Mouse (Mus musculus) hindbrain, embryonic 11.5 days (tissue): ENCODE measurements at regions not wholly inside any gene's neighbourhood (a gene's known extent, or its start where the extent isn't known, plus 50 kb on each side); places are given as distances from the start of the nearest gene placed in this dataset.

Experiments
- ATAC-seq: fragments of 200-750 bp; cut with Nextera tagmentation; 2 replicates; pipeline ENCODE4 v1.8.0; 2017; ENCODE audit warnings: mild to moderate bottlenecking, moderate TSS enrichment, moderate library complexity; ENCODE audit not compliant: low FRiP score
- DNase-seq: peaks from one replicate; pipeline ENCODE4 v3.0.0-alpha.2; 2015; ENCODE audit warnings: low spot score
- H3K27ac ChIP-seq: fragments of 300-500 bp; sonication (generic); 2 replicates; pipeline ENCODE4 v1.5.1; 2014; ENCODE audit warnings: mild to moderate bottlenecking, low read depth, low read length
- H3K27me3 ChIP-seq: fragments of 300-500 bp; sonication (generic); 2 replicates; pipeline ENCODE4 v1.6.1; 2014; ENCODE audit warnings: mild to moderate bottlenecking, low read length, moderate library complexity, mixed read lengths; ENCODE audit not compliant: control insufficient read depth, insufficient read depth
- H3K36me3 ChIP-seq: fragments of 300-500 bp; sonication (generic); 2 replicates; pipeline ENCODE4 v1.6.1; 2014; ENCODE audit warnings: mild to moderate bottlenecking, low read length, moderate library complexity, mixed read lengths; ENCODE audit not compliant: control insufficient read depth, insufficient read depth
- H3K4me1 ChIP-seq: fragments of 300-500 bp; sonication (generic); replicated peaks from 2 replicates; pipeline ENCODE4 v1.6.1; 2014; ENCODE audit warnings: low read length, mixed read lengths; ENCODE audit not compliant: control insufficient read depth, insufficient read depth
- H3K4me2 ChIP-seq: fragments of 300-500 bp; sonication (generic); replicated peaks from 2 replicates; pipeline ENCODE4 v1.6.1; 2014; ENCODE audit warnings: mild to moderate bottlenecking, low read depth, low read length
- H3K4me3 ChIP-seq: fragments of 300-500 bp; sonication (generic); 2 replicates; pipeline ENCODE4 v1.5.1; 2014; ENCODE audit warnings: low read depth, low read length
- H3K9ac ChIP-seq: fragments of 300-500 bp; sonication (generic); 2 replicates; pipeline ENCODE4 v1.6.1; 2014; ENCODE audit warnings: low read depth, low read length
- H3K9me3 ChIP-seq: fragments of 300-500 bp; sonication (generic); 2 replicates; pipeline ENCODE4 v1.6.1; 2016; ENCODE audit warnings: low read length; ENCODE audit not compliant: control insufficient read depth
- WGBS: fragments of 180-500 bp; shearing (Covaris S2); extraction: QIAGEN DNeasy Blood & Tissue Kit; methylation state at CpG from one replicate; pipeline ENCODE4 v1.1.7; 2014; 5-methylcytosine and 5-hydroxymethylcytosine counted together

DNA sequence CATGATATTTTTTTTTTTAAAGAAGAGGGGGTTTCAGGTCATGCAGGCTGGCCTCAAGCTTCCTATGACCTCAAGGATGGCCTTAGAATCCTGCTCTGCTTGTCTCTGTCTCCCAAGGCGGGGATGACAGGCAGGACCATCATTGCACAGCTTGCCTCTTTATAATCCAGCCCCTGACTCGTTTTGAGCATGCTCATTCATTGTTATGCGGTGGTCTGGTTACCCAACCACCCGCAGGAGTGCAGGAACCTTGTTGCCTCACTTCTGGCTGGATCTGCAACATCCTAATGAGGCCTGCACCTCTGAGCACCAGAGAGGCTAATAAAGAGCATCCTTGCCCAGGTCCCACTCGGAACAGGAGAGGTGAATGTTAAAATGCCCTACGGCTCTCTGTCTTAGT, 63.4 kb downstream of the Irf2bpl start:
- DNase-seq (no peak), ATAC-seq (no peak)
- Histone ChIP-seq H3K9ac (no peak overlapping the region), H3K4me3 (no peak overlapping the region), H3K27me3 (no peaks in the 10 kb centered on the region), H3K36me3 (no peaks in the 10 kb centered on the region), H3K4me2 (no peak overlapping the region), H3K9me3 (no peaks in the 10 kb centered on the region), H3K4me1 (peaks cover 29% of the 10 kb centered on the region), H3K27ac (no peak overlapping the region)
- WGBS, result 50% methylated on average over 6 of the region's 6 CpGs

GRCm38 (mm10) chr12:86819568-86819967, 65.0 kb downstream of the Irf2bpl start:
- no peaks in the 10 kb centered on the region for H3K9me3 ChIP-seq
- H3K4me1 ChIP-seq, result peaks cover 34% of the 10 kb centered on the region
- H3K27ac ChIP-seq, result no peak overlapping the region
- H3K4me2 ChIP-seq, result no peak overlapping the region
- no peaks in the 10 kb centered on the region for H3K27me3 ChIP-seq
- DNase-seq (no peak), ATAC-seq (no peak)
- H3K4me3 ChIP-seq, result no peak overlapping the region
- no peaks in the 10 kb centered on the region for H3K36me3 ChIP-seq
- H3K9ac ChIP-seq, result no peak overlapping the region
- 92% methylated on average over 6 of the region's 6 CpGs for WGBS

GRCm38 (mm10) chr12:86819163-86819562, 65.4 kb downstream of the Irf2bpl start:
- DNase-seq, result no peak
- Histone ChIP-seq H3K27ac (no peak overlapping the region), H3K9me3 (no peaks in the 10 kb centered on the region), H3K4me2 (no peak overlapping the region), H3K4me1 (peaks cover 34% of the 10 kb centered on the region), H3K9ac (no peak overlapping the region), H3K4me3 (no peak overlapping the region), H3K27me3 (no peaks in the 10 kb centered on the region), H3K36me3 (no peaks in the 10 kb centered on the region)
- ATAC-seq, result no peak
- 90% methylated on average over 5 of the region's 5 CpGs for WGBS

DNA sequence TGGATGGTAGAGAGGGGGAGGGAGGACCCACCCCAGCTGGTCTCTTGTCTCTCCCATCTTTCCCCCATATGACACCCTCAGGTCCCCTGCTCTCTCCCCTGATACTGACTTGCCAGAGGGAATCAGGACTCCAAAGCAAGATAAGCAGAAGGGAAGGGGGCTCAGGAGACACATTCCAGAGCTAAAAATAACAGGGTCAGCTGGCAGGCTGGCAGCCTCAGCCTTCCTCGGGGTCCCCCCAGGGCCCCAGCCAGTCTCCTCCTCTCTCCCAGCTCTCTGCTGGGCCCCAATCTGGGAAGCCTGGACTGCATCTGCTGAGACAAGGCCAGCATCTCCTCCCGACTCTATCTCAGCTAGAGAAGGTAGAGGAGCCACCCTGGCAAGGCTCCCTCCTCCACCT, 66.4 kb downstream of the Irf2bpl start:
- no peak overlapping the region for H3K9ac ChIP-seq
- no peak overlapping the region for H3K4me2 ChIP-seq
- H3K4me3 ChIP-seq, result no peak overlapping the region
- H3K9me3 ChIP-seq, result no peaks in the 10 kb centered on the region
- no peak overlapping the region for H3K27ac ChIP-seq
- H3K36me3 ChIP-seq, result no peaks in the 10 kb centered on the region
- WGBS, result 45% methylated on average over 2 of the region's 2 CpGs
- no peaks in the 10 kb centered on the region for H3K27me3 ChIP-seq
- DNase-seq (no peak), ATAC-seq (no peak)
- peaks cover 31% of the 10 kb centered on the region for H3K4me1 ChIP-seq

DNA sequence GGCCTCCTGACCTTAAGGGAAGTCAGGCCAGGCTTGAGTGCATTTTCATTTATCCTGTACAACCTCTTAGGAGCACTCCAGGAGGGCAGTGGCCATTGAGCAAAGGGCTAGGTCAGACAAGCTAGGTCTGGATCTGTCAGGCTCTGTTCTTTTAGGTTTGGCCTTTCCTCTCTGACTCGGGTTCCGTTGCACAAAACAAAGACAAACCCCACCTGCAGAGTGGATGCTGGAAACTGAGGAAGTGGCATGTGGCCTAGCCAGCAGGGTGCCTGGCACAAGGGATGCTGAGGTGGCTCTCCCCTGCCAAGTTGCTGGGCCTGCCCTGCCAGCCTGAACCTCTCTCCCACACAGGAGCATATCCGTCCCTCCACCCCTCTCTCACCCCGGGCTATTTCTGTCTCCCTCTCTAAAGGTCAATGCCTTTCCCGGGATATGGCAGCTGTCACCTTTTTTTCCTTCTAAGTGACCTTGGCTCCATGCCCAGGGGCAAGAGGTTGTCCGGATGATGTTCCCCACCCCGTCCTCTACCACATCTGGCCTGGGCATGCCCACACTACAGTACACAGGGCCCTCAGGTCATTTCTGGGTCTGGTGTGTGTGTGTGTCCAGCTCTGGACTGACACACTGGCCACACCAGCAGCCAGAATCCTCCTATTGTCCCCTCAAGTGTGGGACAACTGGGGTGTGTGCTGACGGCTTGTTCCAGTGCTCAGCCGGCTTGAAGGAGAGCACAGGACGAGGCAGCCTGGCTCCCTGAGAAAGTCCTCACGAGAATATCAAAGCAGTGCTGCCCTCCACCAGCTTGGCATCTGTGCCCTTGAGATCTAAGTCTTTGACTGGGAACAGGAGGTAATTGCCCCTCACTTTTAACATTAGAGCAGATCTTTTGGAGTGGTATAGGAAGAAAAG, 67.6 kb downstream of the Irf2bpl start:
- Histone ChIP-seq H3K36me3 (no peaks in the 10 kb centered on the region), H3K27me3 (no peaks in the 10 kb centered on the region), H3K9me3 (no peaks in the 10 kb centered on the region), H3K27ac (peak overlapping the region; percentile 80), H3K4me2 (no peak overlapping the region), H3K4me3 (no peak overlapping the region), H3K9ac (no peak overlapping the region), H3K4me1 (peaks cover 31% of the 10 kb centered on the region)
- 25% methylated on average over 11 of the region's 11 CpGs for WGBS
- DNase-seq (no peak), ATAC-seq (no peak)

DNA sequence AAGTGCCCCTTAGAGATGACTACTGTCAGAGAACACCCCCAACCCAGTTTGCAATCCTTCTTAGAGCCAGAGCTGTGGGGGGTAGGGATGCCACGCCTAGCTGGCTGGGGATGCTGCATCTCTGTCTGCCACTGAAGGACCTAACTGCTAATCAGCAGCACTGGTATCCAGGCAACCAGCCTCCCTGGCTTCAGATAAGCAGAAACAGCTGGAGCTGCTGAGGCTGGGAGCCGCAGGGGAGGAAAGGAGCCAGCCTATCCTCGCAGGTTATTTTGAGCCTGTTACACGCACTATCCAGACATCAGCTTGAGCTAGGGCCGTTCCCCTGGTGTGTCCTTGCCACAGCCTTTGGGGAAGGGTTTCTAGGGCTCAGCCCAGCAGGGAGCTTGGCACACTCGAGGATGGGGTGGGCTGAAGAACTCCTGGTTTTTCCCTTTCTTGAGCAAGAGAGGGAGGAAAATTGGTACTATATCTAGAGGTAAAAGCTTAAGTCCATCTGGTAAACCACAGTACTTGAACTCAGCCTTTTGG, 68.4 kb downstream of the Irf2bpl start:
- H3K4me1 ChIP-seq, result peaks cover 31% of the 10 kb centered on the region
- WGBS, result 0% methylated on average over 6 of the region's 6 CpGs

DNA sequence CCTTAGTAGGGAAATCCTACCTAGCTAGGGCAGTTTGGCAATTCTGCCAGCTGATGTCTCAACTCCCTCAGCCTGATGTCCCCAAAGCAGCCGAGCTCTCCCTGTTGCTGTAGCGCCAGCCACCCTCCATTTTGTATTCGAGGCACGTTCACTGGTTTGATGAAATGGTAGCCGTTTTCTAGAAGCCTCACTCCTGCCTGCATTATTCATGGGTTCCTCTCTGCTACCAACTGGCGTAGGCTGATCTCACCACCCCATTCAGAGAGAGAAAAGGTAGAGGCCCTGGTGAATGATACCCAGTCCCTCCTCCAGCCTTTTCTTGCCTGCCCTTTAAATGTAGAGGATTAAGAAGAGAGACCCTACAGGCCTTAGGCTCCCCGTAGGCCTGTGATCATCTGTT, 69.9 kb downstream of the Irf2bpl start:
- H3K4me1 ChIP-seq, result peaks cover 28% of the 10 kb centered on the region
- DNase-seq (peak; percentile 71), ATAC-seq (peak; percentile 13; the same call in 1 of the 2 replicates)
- H3K36me3 ChIP-seq, result no peaks in the 10 kb centered on the region
- WGBS, result 47% methylated on average over 7 of the region's 7 CpGs
- no peak overlapping the region for H3K4me3 ChIP-seq
- H3K9ac ChIP-seq, result no peak overlapping the region
- no peaks in the 10 kb centered on the region for H3K27me3 ChIP-seq
- peak overlapping the region; percentile 80 for H3K27ac ChIP-seq
- no peak overlapping the region for H3K4me2 ChIP-seq
- no peaks in the 10 kb centered on the region for H3K9me3 ChIP-seq

More for the DNA sequence above, 68.4 kb downstream of the Irf2bpl start:
- peak; percentile 82 for DNase-seq
- peak; percentile 80 for ATAC-seq
- H3K27ac ChIP-seq, result peak overlapping the region; percentile 80
- H3K9ac ChIP-seq, result no peak overlapping the region
- no peaks in the 10 kb centered on the region for H3K9me3 ChIP-seq
- H3K36me3 ChIP-seq, result no peaks in the 10 kb centered on the region
- no peak overlapping the region for H3K4me3 ChIP-seq
- no peaks in the 10 kb centered on the region for H3K27me3 ChIP-seq
- peak overlapping the region; percentile 3; the same call in 1 of the 2 replicates for H3K4me2 ChIP-seq
